Mouse (Mus musculus) ES-E14 (cell line): Measurements from ENCODE around the gene Man1c1.

ENCODE experiments used
- CHD2 ChIP-seq: IDR thresholded peaks from 2 replicates; pipeline ENCODE4 v1.6.1; 2014; ENCODE audit warnings: mild to moderate bottlenecking, low read depth, low read length, inconsistent platforms
- HCFC1 ChIP-seq: IDR thresholded peaks from 2 replicates; pipeline ENCODE4 v1.6.1; 2012; ENCODE audit warnings: low read length, inconsistent platforms, borderline replicate concordance; ENCODE audit not compliant: insufficient read depth
- ZNF384 ChIP-seq: IDR thresholded peaks from 2 replicates; pipeline ENCODE4 v1.6.1; 2012; ENCODE audit warnings: low read depth, low read length, inconsistent platforms

DNA sequence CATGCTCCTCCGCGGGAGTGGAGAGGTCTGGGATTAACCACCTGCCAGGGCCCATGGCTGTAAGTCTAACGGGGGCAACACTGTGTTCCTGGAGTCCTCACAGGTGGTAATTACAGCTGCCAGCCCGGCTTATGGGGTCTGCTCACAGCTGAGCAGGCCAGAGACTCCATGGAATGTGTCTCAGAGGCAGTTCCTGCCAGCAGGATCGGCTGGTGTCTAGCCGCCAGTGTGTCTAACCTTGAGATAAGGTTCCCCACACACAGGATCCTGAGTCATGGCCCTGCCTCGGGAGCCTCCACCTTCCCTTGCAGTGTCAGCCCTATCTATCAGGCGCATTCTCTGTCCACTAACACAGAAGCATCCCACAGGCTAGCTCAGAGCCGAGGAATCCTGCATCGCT lies 41.0 kb downstream of the Man1c1 start:
- TF ChIP-seq ZNF384: no peak
- TF ChIP-seq HCFC1: no peak
- no peak for TF ChIP-seq CHD2
